ENCODE assay signal across 20 mouse cellular contexts in genomic region chr16:7004565-7004964, GRCm38 (mm10).
A peak's percentile ranks its signal among the peaks of the same experiment; 100 is the strongest.
DNase-seq lines count a peak whose midpoint lies in the region; ATAC-seq and TF ChIP-seq lines count a peak whose summit lies in the region.
"Had no signal": no experiment of that assay in that cellular context is flagged by ENCODE, and none has a peak within 500 bp of the region (broad histone marks: within the 10 kb centered on the region; RNA-seq: fewer than 3 reads in every experiment).

No protein-coding gene starts in this region.

- no peak for ATAC-seq in cerebellum, adult (ENCODE audit: insufficient number of reproducible peaks, low FRiP score, low TSS enrichment)
- ATAC-seq: forebrain, embryonic 14.5 days; forebrain, embryonic 16.5 days had no signal

- no peak for TF ChIP-seq CTCF in left cerebral cortex, adult 2 months (IDR thresholded peaks at IDR 0.05)

- no peaks in the 10 kb centered on the region for H3K9me3 ChIP-seq in heart, embryonic 10.5 days
- H3K9me3 ChIP-seq: embryonic facial prominence, embryonic 13.5 days; embryonic facial prominence, embryonic 15.5 days; forebrain, embryonic 10.5 days; forebrain, embryonic 12.5 days had no signal

- H3K4me3 ChIP-seq in heart, embryonic 10.5 days, result no peak overlapping the region
- H3K4me3 ChIP-seq in left cerebral cortex, adult 2 months, result no peak overlapping the region
- H3K4me3 ChIP-seq: embryonic facial prominence, embryonic 13.5 days; embryonic facial prominence, embryonic 15.5 days; erythroblast, embryonic 14.5 days; forebrain, embryonic 10.5 days; forebrain, embryonic 12.5 days; gastrocnemius, adult 2 months had no signal

- no peaks in the 10 kb centered on the region for H3K27me3 ChIP-seq in heart, embryonic 10.5 days (ENCODE audit: insufficient read depth, poor library complexity, severe bottlenecking)
- H3K27me3 ChIP-seq: embryonic facial prominence, embryonic 13.5 days; embryonic facial prominence, embryonic 15.5 days; forebrain, embryonic 12.5 days had no signal

- no peaks in the 10 kb centered on the region for H3K36me3 ChIP-seq in heart, embryonic 10.5 days
- H3K36me3 ChIP-seq: embryonic facial prominence, embryonic 13.5 days; embryonic facial prominence, embryonic 15.5 days; forebrain, embryonic 10.5 days; forebrain, embryonic 12.5 days had no signal

- no peaks in the 10 kb centered on the region for H3K4me1 ChIP-seq in heart, embryonic 10.5 days
- H3K4me1 ChIP-seq: embryonic facial prominence, embryonic 13.5 days; embryonic facial prominence, embryonic 15.5 days; forebrain, embryonic 10.5 days; forebrain, embryonic 12.5 days had no signal

- H3K27ac ChIP-seq in heart, embryonic 10.5 days, result no peak overlapping the region
- H3K27ac ChIP-seq in left cerebral cortex, adult 2 months, result no peak overlapping the region
- H3K27ac ChIP-seq: embryonic facial prominence, embryonic 13.5 days; embryonic facial prominence, embryonic 15.5 days; forebrain, embryonic 10.5 days; forebrain, embryonic 12.5 days; gastrocnemius, adult 2 months had no signal

- WGBS in heart, embryonic 10.5 days, result 87% methylated on average over 3 of the region's 3 CpGs

- DNase-seq in cerebellum, adult 11-12 months, result peak; percentile 30
- DNase-seq in cerebellum, adult 8-10 months, result peak; percentile 24
- DNase-seq in cerebellum, postnatal 4 days (ENCODE audit: low spot score in 2 of 2), result no peak
- peak; percentile 61 for DNase-seq in heart, embryonic 10.5 days (ENCODE audit: low spot score)
- no peak for DNase-seq in heart, adult 11 months
- peak; percentile 50 for DNase-seq in cerebellum, adult 9-11 months
- DNase-seq in left cerebral cortex, adult 2 months (ENCODE audit: extremely low spot score in 1 of 2, low spot score in 2 of 2), result no peak
- DNase-seq: adrenal gland, adult 2 months; adrenal gland, postnatal 10 days; adrenal gland, postnatal 25 days; embryo, embryonic 11 days; gastrocnemius, adult 2 months had no signal

- intact Hi-C loops in left cerebral cortex, adult 2 months (cut with DNase I), result no loop called here

Comparison
In these comparisons a context has a peak if more than half of its experiments do, and no peak if none do; other contexts are left out.
1. DNase-seq: peak in cerebellum, adult 11-12 months (single experiment), cerebellum, adult 8-10 months (single experiment), heart, embryonic 10.5 days (single experiment) and cerebellum, adult 9-11 months (single experiment); none in cerebellum, postnatal 4 days (0 of 2), heart, adult 11 months (single experiment) and left cerebral cortex, adult 2 months (0 of 2).